Mouse (Mus musculus): ENCODE results near the gene Hist1h2bf. TPM values are rescaled to one million over a fixed set of nuclear protein-coding genes. Genes with fewer than 3 reads are reported as not detected.
A peak's percentile ranks its signal among the peaks of the same experiment; 100 is the strongest.

Gene Hist1h2bf
- polyA plus RNA-seq, 1 experiment from 2014 or later = 3.0 TPM

GRCm38 (mm10) chr13:23525901-23526300 lies 48.1 kb downstream of the Hist1h2bf start:
- H3K27ac ChIP-seq (ENCODE audit: low read length) = no peak overlapping the region
- H3K9me3 ChIP-seq (replicated peaks; ENCODE audit: control insufficient read depth, low read length) = no peaks in the 10 kb centered on the region
- 4% methylated on average over 10 of the region's 10 CpGs for WGBS

GRCm38 (mm10) chr13:23524654-23525053 lies 49.3 kb downstream of the Hist1h2bf start:
- no peak for ATAC-seq (ENCODE audit: insufficient read depth, low FRiP score)
- Histone ChIP-seq H3K4me2 (ENCODE audit: low read depth, low read length) (no peak overlapping the region), H3K27me3 (ENCODE audit: control insufficient read depth, insufficient read depth, low read length) (no peaks in the 10 kb centered on the region), H3K4me1 (ENCODE audit: control insufficient read depth, insufficient read depth, low read length) (peaks cover 8% of the 10 kb centered on the region), H3K9me3 (replicated peaks; ENCODE audit: control insufficient read depth, low read length) (no peaks in the 10 kb centered on the region), H3K4me3 (replicated peaks; ENCODE audit: low read length) (no peak overlapping the region), H3K9ac (ENCODE audit: low read length) (no peak overlapping the region), H3K36me3 (ENCODE audit: control insufficient read depth, insufficient read depth, low read length) (no peaks in the 10 kb centered on the region), H3K27ac (ENCODE audit: low read length) (no peak overlapping the region)
- 11% methylated on average over 5 of the region's 5 CpGs for WGBS

More at GRCm38 (mm10) chr13:23525901-23526300, 48.1 kb downstream of the Hist1h2bf start:
- Histone ChIP-seq H3K4me2 (ENCODE audit: low read depth, low read length) (peak overlapping the region; percentile 63), H3K36me3 (ENCODE audit: control insufficient read depth, insufficient read depth, low read length) (no peaks in the 10 kb centered on the region), H3K4me1 (ENCODE audit: control insufficient read depth, insufficient read depth, low read length) (peaks cover 8% of the 10 kb centered on the region), H3K4me3 (replicated peaks; ENCODE audit: low read length) (peak overlapping the region; percentile 55), H3K27me3 (ENCODE audit: control insufficient read depth, insufficient read depth, low read length) (no peaks in the 10 kb centered on the region), H3K9ac (ENCODE audit: low read length) (0 out of 2 replicates have a peak overlapping the region, but pooled peaks have one; percentile 46)
- no peak for ATAC-seq (ENCODE audit: insufficient read depth, low FRiP score)

- ATAC-seq (ENCODE audit: insufficient read depth, low FRiP score) = no peak
- H3K36me3 ChIP-seq (ENCODE audit: control insufficient read depth, insufficient read depth, low read length) = no peaks in the 10 kb centered on the region
- H3K9me3 ChIP-seq (replicated peaks; ENCODE audit: control insufficient read depth, low read length) = no peaks in the 10 kb centered on the region
- H3K4me2 ChIP-seq (ENCODE audit: low read depth, low read length) = no peak overlapping the region
- H3K27ac ChIP-seq (ENCODE audit: low read length) = no peak overlapping the region
- H3K4me1 ChIP-seq (ENCODE audit: control insufficient read depth, insufficient read depth, low read length) = peaks cover 6% of the 10 kb centered on the region; the same call in 1 of the 2 replicates
- H3K27me3 ChIP-seq (ENCODE audit: control insufficient read depth, insufficient read depth, low read length) = no peaks in the 10 kb centered on the region
- WGBS = 44% methylated on average over 5 of the region's 5 CpGs
- no peak overlapping the region for H3K4me3 ChIP-seq (replicated peaks; ENCODE audit: low read length)
- H3K9ac ChIP-seq (ENCODE audit: low read length) = no peak overlapping the region
Observed at GRCm38 (mm10) chr13:23523976-23524375, 50.0 kb downstream of the Hist1h2bf start.

Small RNA genes within 50 kb of the gene (microRNA-seq; reads per million reads assigned to microRNA genes)
- gene Gm44297 (not detected), gene Gm44359 (not detected), gene Gm44394 (not detected)

Other genes starting within 250 kb of the Hist1h2bf start
- 36.9 and 38.3 TPM in 2 replicates for gene Zfp322a, start 205.0 kb downstream of the Hist1h2bf start, polyA plus RNA-seq (2015; fragmentation: Nextera tagmentation; extraction: Ambion mirVana)
- 10.3 and 11.4 TPM in 2 replicates for gene Abt1, start 150.3 kb downstream of the Hist1h2bf start, polyA plus RNA-seq (2015; fragmentation: Nextera tagmentation; extraction: Ambion mirVana)
- gene Btn1a1, start 108.3 kb downstream of the Hist1h2bf start, polyA plus RNA-seq (2015; fragmentation: Nextera tagmentation; extraction: Ambion mirVana) = 0.21 and 0.22 TPM in 2 replicates
- gene Btn2a2, start 85.3 kb downstream of the Hist1h2bf start, polyA plus RNA-seq (2015; fragmentation: Nextera tagmentation; extraction: Ambion mirVana) = 0.14 and 0.28 TPM in 2 replicates
- gene Hist1h4h, start 43.1 kb downstream of the Hist1h2bf start, polyA plus RNA-seq (2015; fragmentation: Nextera tagmentation; extraction: Ambion mirVana) = 5.7 and 6.3 TPM in 2 replicates
- gene Hist1h2af, start 40.3 kb downstream of the Hist1h2bf start, polyA plus RNA-seq (2015; fragmentation: Nextera tagmentation; extraction: Ambion mirVana) = 0.74 and 3.1 TPM in 2 replicates
- gene Hist1h3g, start 38.8 kb downstream of the Hist1h2bf start, polyA plus RNA-seq (2015; fragmentation: Nextera tagmentation; extraction: Ambion mirVana) = 4.7 and 6.1 TPM in 2 replicates
- 1.1 and 1.4 TPM in 2 replicates for gene Hist1h2bh, start 30.8 kb downstream of the Hist1h2bf start, polyA plus RNA-seq (2015; fragmentation: Nextera tagmentation; extraction: Ambion mirVana)
- 0.81 and 0.90 TPM in 2 replicates for gene Hist1h3f, start 30.1 kb downstream of the Hist1h2bf start, polyA plus RNA-seq (2015; fragmentation: Nextera tagmentation; extraction: Ambion mirVana)
- 1.6 TPM in 1 of 2 replicates, not detected in the other for gene Hist1h4f, start 22.5 kb downstream of the Hist1h2bf start, polyA plus RNA-seq (2015; fragmentation: Nextera tagmentation; extraction: Ambion mirVana)
- 0.67 and 0.93 TPM in 2 replicates for gene Hist1h1d, start 20.9 kb downstream of the Hist1h2bf start, polyA plus RNA-seq (2015; fragmentation: Nextera tagmentation; extraction: Ambion mirVana)
- 2.8 and 3.6 TPM in 2 replicates for gene Hist1h3e, start 11.8 kb downstream of the Hist1h2bf start, polyA plus RNA-seq (2015; fragmentation: Nextera tagmentation; extraction: Ambion mirVana)
- 34.0 and 56.1 TPM in 2 replicates for gene Hist1h2ae, start 3.0 kb downstream of the Hist1h2bf start, polyA plus RNA-seq (2015; fragmentation: Nextera tagmentation; extraction: Ambion mirVana)
- gene Hist1h2bg, start 2.8 kb downstream of the Hist1h2bf start, polyA plus RNA-seq (2015; fragmentation: Nextera tagmentation; extraction: Ambion mirVana) = 16.8 and 17.5 TPM in 2 replicates
- gene Hist1h2ad, start 185 bp upstream of the Hist1h2bf start, polyA plus RNA-seq (2015; fragmentation: Nextera tagmentation; extraction: Ambion mirVana) = 2.5 TPM in 2 replicates
- gene Hist1h3d, start 1.6 kb upstream of the Hist1h2bf start, polyA plus RNA-seq (2015; fragmentation: Nextera tagmentation; extraction: Ambion mirVana) = 6.3 and 6.5 TPM in 2 replicates
- 60.7 and 86.3 TPM in 2 replicates for gene Hist1h4d, start 7.4 kb upstream of the Hist1h2bf start, polyA plus RNA-seq (2015; fragmentation: Nextera tagmentation; extraction: Ambion mirVana)
- 2.8 and 3.0 TPM in 2 replicates for gene Hist1h2be, start 46.9 kb upstream of the Hist1h2bf start, polyA plus RNA-seq (2015; fragmentation: Nextera tagmentation; extraction: Ambion mirVana)
- 11.3 and 16.6 TPM in 2 replicates for gene Hist1h1e, start 48.4 kb upstream of the Hist1h2bf start, polyA plus RNA-seq (2015; fragmentation: Nextera tagmentation; extraction: Ambion mirVana)
- gene Hist1h2ac, start 109.8 kb upstream of the Hist1h2bf start, polyA plus RNA-seq (2015; fragmentation: Nextera tagmentation; extraction: Ambion mirVana) = 1.7 TPM in 2 replicates
- gene Hist1h2bc, start 110.0 kb upstream of the Hist1h2bf start, polyA plus RNA-seq (2015; fragmentation: Nextera tagmentation; extraction: Ambion mirVana) = 101 and 102 TPM in 2 replicates
- 0.14 TPM in 1 of 2 replicates, not detected in the other for gene Hist1h1t, start 121.6 kb upstream of the Hist1h2bf start, polyA plus RNA-seq (2015; fragmentation: Nextera tagmentation; extraction: Ambion mirVana)
- gene Hist1h4c, start 124.3 kb upstream of the Hist1h2bf start, polyA plus RNA-seq (2015; fragmentation: Nextera tagmentation; extraction: Ambion mirVana) = 4.5 and 4.8 TPM in 2 replicates
- gene Hfe, start 136.7 kb upstream of the Hist1h2bf start, polyA plus RNA-seq (2015; fragmentation: Nextera tagmentation; extraction: Ambion mirVana) = 8.8 and 9.6 TPM in 2 replicates
- gene Hist1h1c, start 164.6 kb upstream of the Hist1h2bf start, polyA plus RNA-seq (2015; fragmentation: Nextera tagmentation; extraction: Ambion mirVana) = 53.4 and 58.0 TPM in 2 replicates
- gene Hist1h3c, start 171.4 kb upstream of the Hist1h2bf start, polyA plus RNA-seq (2015; fragmentation: Nextera tagmentation; extraction: Ambion mirVana) = 3.1 and 3.7 TPM in 2 replicates
- gene Hist1h2bb, start 172.5 kb upstream of the Hist1h2bf start, polyA plus RNA-seq (2015; fragmentation: Nextera tagmentation; extraction: Ambion mirVana) = 1.00 and 2.9 TPM in 2 replicates
- 16.2 and 26.2 TPM in 2 replicates for gene Hist1h2ab, start 176.9 kb upstream of the Hist1h2bf start, polyA plus RNA-seq (2015; fragmentation: Nextera tagmentation; extraction: Ambion mirVana)
- 7.0 and 7.5 TPM in 2 replicates for gene Hist1h3b, start 178.1 kb upstream of the Hist1h2bf start, polyA plus RNA-seq (2015; fragmentation: Nextera tagmentation; extraction: Ambion mirVana)
- gene Hist1h4b, start 182.8 kb upstream of the Hist1h2bf start, polyA plus RNA-seq (2015; fragmentation: Nextera tagmentation; extraction: Ambion mirVana) = 1.2 and 3.7 TPM in 2 replicates
- gene Hist1h4a, start 187.0 kb upstream of the Hist1h2bf start, polyA plus RNA-seq (2015; fragmentation: Nextera tagmentation; extraction: Ambion mirVana) = 0.28 and 1.5 TPM in 2 replicates
- gene Hist1h3a, start 188.2 kb upstream of the Hist1h2bf start, polyA plus RNA-seq (2015; fragmentation: Nextera tagmentation; extraction: Ambion mirVana) = 2.0 and 3.5 TPM in 2 replicates
- 1.3 TPM in 2 replicates for gene Hist1h1a, start 189.5 kb upstream of the Hist1h2bf start, polyA plus RNA-seq (2015; fragmentation: Nextera tagmentation; extraction: Ambion mirVana)
- not detected in 2 replicates for gene Trim38, start 195.7 kb upstream of the Hist1h2bf start, polyA plus RNA-seq (2015; fragmentation: Nextera tagmentation; extraction: Ambion mirVana)
- gene Slc17a2, start 232.8 kb upstream of the Hist1h2bf start, polyA plus RNA-seq (2015; fragmentation: Nextera tagmentation; extraction: Ambion mirVana) = 0.06 and 0.11 TPM in 2 replicates